Mouse (Mus musculus) right cerebral cortex, postnatal 14 days (tissue): ENCODE results near the gene Otx2.

Source experiments
- DNase-seq: peaks from one replicate; pipeline ENCODE4 v3.0.0; 2022

Gene Otx2

GRCm38 (mm10) chr14:48668051-48668481 lies 5.6 kb downstream of the Otx2 start:
- DNase-seq: no peak

- no peak for DNase-seq
Observed at GRCm38 (mm10) chr14:48667396-48667795, 6.2 kb downstream of the Otx2 start.

GRCm38 (mm10) chr14:48666771-48667170 lies 6.8 kb downstream of the Otx2 start:
- DNase-seq: no peak

GRCm38 (mm10) chr14:48665816-48666661 lies 7.6 kb downstream of the Otx2 start:
- DNase-seq: no peak

GRCm38 (mm10) chr14:48664841-48665815 lies 8.5 kb downstream of the Otx2 start:
- no peak for DNase-seq

GRCm38 (mm10) chr14:48664001-48664810 lies 9.4 kb downstream of the Otx2 start:
- DNase-seq: no peak

GRCm38 (mm10) chr14:48663531-48663930 lies 10.1 kb downstream of the Otx2 start:
- no peak for DNase-seq

GRCm38 (mm10) chr14:48662568-48663236 lies 10.9 kb downstream of the Otx2 start:
- DNase-seq: no peak

- DNase-seq: no peak
Observed at GRCm38 (mm10) chr14:48661646-48662567, 11.7 kb downstream of the Otx2 start.

GRCm38 (mm10) chr14:48661151-48661550 lies 12.5 kb downstream of the Otx2 start:
- DNase-seq: no peak

- DNase-seq: no peak
Observed at GRCm38 (mm10) chr14:48660593-48660992, 13.0 kb downstream of the Otx2 start.

- no peak for DNase-seq
Observed at GRCm38 (mm10) chr14:48659661-48660060, 14.0 kb downstream of the Otx2 start.

- no peak for DNase-seq
Observed at GRCm38 (mm10) chr14:48657241-48657640, 16.4 kb downstream of the Otx2 start.

GRCm38 (mm10) chr14:48656711-48657110 lies 16.9 kb downstream of the Otx2 start:
- DNase-seq: no peak

GRCm38 (mm10) chr14:48655792-48656550 lies 17.6 kb downstream of the Otx2 start:
- DNase-seq: no peak

GRCm38 (mm10) chr14:48655073-48655791 lies 18.4 kb downstream of the Otx2 start:
- DNase-seq: no peak

GRCm38 (mm10) chr14:48654551-48655072 lies 19.0 kb downstream of the Otx2 start:
- no peak for DNase-seq

GRCm38 (mm10) chr14:48653676-48654510 lies 19.7 kb downstream of the Otx2 start:
- DNase-seq: no peak
